Mouse (Mus musculus) stomach, embryonic 14.5 days (tissue): ENCODE results near the gene Lta. TPM values are rescaled to one million over a fixed set of nuclear protein-coding genes. Genes with fewer than 3 reads are reported as not detected.

Source experiments
- ATAC-seq: fragments of 200-750 bp; cut with Nextera tagmentation; 2 replicates; pipeline ENCODE4 v1.8.0; 2017; ENCODE audit warnings: low read depth, moderate TSS enrichment; ENCODE audit not compliant: insufficient number of reproducible peaks, insufficient read depth, low FRiP score
- H3K27ac ChIP-seq: fragments of 300-500 bp; sonication (generic); 2 replicates; pipeline ENCODE4 v1.5.1; 2014; ENCODE audit warnings: mild to moderate bottlenecking, low read length, moderate library complexity, mixed read lengths
- H3K27me3 ChIP-seq: fragments of 300-500 bp; sonication (generic); 2 replicates; pipeline ENCODE4 v1.6.1; 2014; ENCODE audit warnings: low read length, control low read depth, mixed read lengths; ENCODE audit not compliant: control insufficient read depth, insufficient read depth
- H3K36me3 ChIP-seq: fragments of 300-500 bp; sonication (generic); 2 replicates; pipeline ENCODE4 v1.6.1; 2014; ENCODE audit warnings: mild to moderate bottlenecking, control low read depth, low read length, moderate library complexity, mixed read lengths; ENCODE audit not compliant: control insufficient read depth, insufficient read depth
- H3K4me1 ChIP-seq: fragments of 300-500 bp; sonication (generic); 2 replicates; pipeline ENCODE4 v1.6.1; 2014; ENCODE audit warnings: low read length, control low read depth, mixed read lengths; ENCODE audit not compliant: control insufficient read depth, insufficient read depth
- H3K4me2 ChIP-seq: fragments of 300-500 bp; sonication (generic); replicated peaks from 2 replicates; pipeline ENCODE4 v1.6.1; 2014; ENCODE audit warnings: low read depth, low read length, control low read depth
- H3K4me3 ChIP-seq: fragments of 300-500 bp; sonication (generic); 2 replicates; pipeline ENCODE4 v1.5.1; 2014; ENCODE audit warnings: low read depth, low read length, control low read depth
- H3K9ac ChIP-seq: fragments of 300-500 bp; sonication (generic); replicated peaks from 2 replicates; pipeline ENCODE4 v1.6.1; 2014; ENCODE audit warnings: low read depth, mild to moderate bottlenecking, control low read depth, low read length, moderate library complexity, mixed read lengths
- H3K9me3 ChIP-seq: fragments of 300-500 bp; sonication (generic); 2 replicates; pipeline ENCODE4 v1.6.1; 2016; ENCODE audit warnings: low read depth, low read length, control low read depth; ENCODE audit not compliant: control insufficient read depth
- whole genome bisulfite sequencing: fragments of 180-500 bp; shearing (Covaris S2); extraction: QIAGEN DNeasy Blood & Tissue Kit; methylation state at CpG from one replicate; pipeline ENCODE4 v1.1.7; 2014; 5-methylcytosine and 5-hydroxymethylcytosine counted together
- polyA plus RNA-seq: library from polyadenylated mRNA; unstranded; fragments of >200 nt; fragmentation: Nextera tagmentation; extraction: Ambion mirVana; gene quantifications from 2 replicates; pipeline ENCODE4 v1.2.1, GENCODE M21; 2014

Gene Lta
- polyA plus RNA-seq, 1 experiment from 2014 or later = 0.59 TPM

GRCm38 (mm10) chr17:35163326-35164081 lies 41.6 kb downstream of the Lta start:
- Histone ChIP-seq H3K27me3 (no peaks in the 10 kb centered on the region), H3K36me3 (peaks cover 39% of the 10 kb centered on the region), H3K9ac (peak overlapping the region; percentile 100), H3K27ac (peak overlapping the region; percentile 95), H3K4me2 (peak overlapping the region; percentile 59), H3K4me1 (peaks cover 18% of the 10 kb centered on the region), H3K4me3 (peak overlapping the region; percentile 99), H3K9me3 (no peaks in the 10 kb centered on the region)
- 10% methylated on average over 8 of the region's 8 CpGs for WGBS
- ATAC-seq = no peak

- Histone ChIP-seq H3K36me3 (peaks cover 46% of the 10 kb centered on the region), H3K9me3 (no peaks in the 10 kb centered on the region), H3K9ac (peak overlapping the region; percentile 100), H3K4me1 (peaks cover 18% of the 10 kb centered on the region), H3K27me3 (no peaks in the 10 kb centered on the region), H3K4me3 (peak overlapping the region; percentile 99), H3K4me2 (peak overlapping the region; percentile 59), H3K27ac (no peak overlapping the region)
- ATAC-seq = no peak
- 36% methylated on average over 12 of the region's 12 CpGs for WGBS
These were observed 42.4 kb downstream of the Lta start for GRCm38 (mm10) chr17:35162730-35163129.

- Histone ChIP-seq H3K4me1 (peaks cover 18% of the 10 kb centered on the region), H3K4me3 (peak overlapping the region; percentile 99; the same call in 1 of the 2 replicates), H3K9me3 (no peaks in the 10 kb centered on the region), H3K27me3 (no peaks in the 10 kb centered on the region), H3K4me2 (peak overlapping the region; percentile 59), H3K9ac (no peak overlapping the region), H3K36me3 (peaks cover 52% of the 10 kb centered on the region), H3K27ac (no peak overlapping the region)
- WGBS = 71% methylated on average over 14 of the region's 14 CpGs
- ATAC-seq = no peak
These were observed 43.0 kb downstream of the Lta start for GRCm38 (mm10) chr17:35162121-35162520.

GRCm38 (mm10) chr17:35161421-35161820 lies 43.7 kb downstream of the Lta start:
- WGBS = 81% methylated on average over 11 of the region's 11 CpGs
- no peak overlapping the region for H3K4me2 ChIP-seq
- H3K9me3 ChIP-seq = no peaks in the 10 kb centered on the region
- no peaks in the 10 kb centered on the region for H3K27me3 ChIP-seq
- no peak overlapping the region for H3K4me3 ChIP-seq
- H3K4me1 ChIP-seq = peaks cover 16% of the 10 kb centered on the region
- H3K36me3 ChIP-seq = peaks cover 60% of the 10 kb centered on the region
- no peak overlapping the region for H3K27ac ChIP-seq
- H3K9ac ChIP-seq = no peak overlapping the region
- ATAC-seq = no peak

GRCm38 (mm10) chr17:35159638-35160037 lies 45.5 kb downstream of the Lta start:
- no peak overlapping the region for H3K4me2 ChIP-seq
- 87% methylated on average over 7 of the region's 7 CpGs for WGBS

GRCm38 (mm10) chr17:35158850-35159593 lies 46.1 kb downstream of the Lta start:
- Histone ChIP-seq H3K4me3 (no peak overlapping the region), H3K36me3 (peaks cover 83% of the 10 kb centered on the region), H3K9me3 (no peaks in the 10 kb centered on the region), H3K4me1 (peaks cover 12% of the 10 kb centered on the region), H3K4me2 (no peak overlapping the region), H3K9ac (no peak overlapping the region), H3K27ac (no peak overlapping the region), H3K27me3 (no peaks in the 10 kb centered on the region)
- 90% methylated on average over 16 of the region's 16 CpGs for whole genome bisulfite sequencing
- no peak for ATAC-seq

More at GRCm38 (mm10) chr17:35159638-35160037, 45.5 kb downstream of the Lta start:
- ATAC-seq = no peak
- peaks cover 77% of the 10 kb centered on the region for H3K36me3 ChIP-seq
- H3K4me3 ChIP-seq = no peak overlapping the region
- no peak overlapping the region for H3K27ac ChIP-seq
- H3K27me3 ChIP-seq = no peaks in the 10 kb centered on the region
- H3K9me3 ChIP-seq = no peaks in the 10 kb centered on the region
- peaks cover 12% of the 10 kb centered on the region for H3K4me1 ChIP-seq
- no peak overlapping the region for H3K9ac ChIP-seq

GRCm38 (mm10) chr17:35157661-35158175 lies 47.4 kb downstream of the Lta start:
- ATAC-seq = no peak
- H3K9ac ChIP-seq = no peak overlapping the region

GRCm38 (mm10) chr17:35157254-35157653 lies 47.9 kb downstream of the Lta start:
- H3K36me3 ChIP-seq = peaks cover 100% of the 10 kb centered on the region
- H3K27me3 ChIP-seq = no peaks in the 10 kb centered on the region
- no peak overlapping the region for H3K4me3 ChIP-seq
- no peak overlapping the region for H3K4me2 ChIP-seq
- H3K27ac ChIP-seq = no peak overlapping the region
- ATAC-seq = no peak
- peaks cover 4% of the 10 kb centered on the region; the same call in 1 of the 2 replicates for H3K4me1 ChIP-seq
- H3K9me3 ChIP-seq = no peaks in the 10 kb centered on the region
- whole genome bisulfite sequencing = 89% methylated on average over 8 of the region's 8 CpGs
- H3K9ac ChIP-seq = no peak overlapping the region

More at GRCm38 (mm10) chr17:35157661-35158175, 47.4 kb downstream of the Lta start:
- Histone ChIP-seq H3K4me3 (no peak overlapping the region), H3K9me3 (no peaks in the 10 kb centered on the region), H3K27ac (no peak overlapping the region), H3K4me2 (no peak overlapping the region), H3K4me1 (peaks cover 9% of the 10 kb centered on the region), H3K27me3 (no peaks in the 10 kb centered on the region), H3K36me3 (peaks cover 97% of the 10 kb centered on the region)
- 87% methylated on average over 8 of the region's 8 CpGs for WGBS
